Mouse (Mus musculus): Measurements from ENCODE around the gene Apom. TPM values are rescaled to one million over a fixed set of nuclear protein-coding genes. Genes with fewer than 3 reads are reported as not detected.
A peak's percentile ranks its signal among the peaks of the same experiment; 100 is the strongest.
"Not testable (repeated sequence)": the region's sequence is repeated elsewhere in the genome, so short reads cannot be mapped to it uniquely, and the experiment has no call there.

The Apom gene
- polyA plus RNA-seq, 1 experiment, result 0.18 TPM

DNA sequence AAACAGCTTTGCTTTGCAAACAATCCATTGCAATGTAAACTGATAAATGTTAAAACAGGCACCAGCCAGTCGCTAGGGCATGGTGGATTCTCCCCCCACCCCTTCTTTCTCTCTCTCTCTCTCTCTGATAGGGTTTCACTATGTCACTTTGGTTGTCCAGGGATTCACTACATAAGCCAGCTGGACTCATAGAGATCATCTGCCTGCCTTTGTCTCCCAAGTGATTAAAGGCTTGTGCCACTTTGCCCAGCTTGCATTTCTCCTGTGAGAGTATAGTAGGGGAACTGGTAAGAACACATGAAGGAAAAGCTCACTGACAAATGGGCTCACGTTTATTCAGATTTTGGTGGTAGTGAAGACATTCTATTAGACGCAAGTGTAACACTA, 317 bp upstream of the Apom start:
- Histone ChIP-seq H3K4me3 (ENCODE audit: extremely low read depth, insufficient read depth, insufficient read length) (no peak overlapping the region), H3K4me1 (ENCODE audit: control insufficient read depth, insufficient read depth, insufficient read length) (peaks cover 8% of the 10 kb centered on the region; the same call in 1 of the 2 replicates), H3K36me3 (ENCODE audit: control insufficient read depth, insufficient read depth, low read length) (peaks cover 2% of the 10 kb centered on the region; the same call in 1 of the 2 replicates), H3K27me3 (ENCODE audit: control insufficient read depth, insufficient read depth, low read length) (no peaks in the 10 kb centered on the region), H3K27ac (ENCODE audit: insufficient read depth, low read length) (no peak overlapping the region)
- DNase-seq (ENCODE audit: low read depth in 1 of 2, low spot score in 2 of 2), result no peak
- TF ChIP-seq POLR2A (IDR thresholded peaks at IDR 0.05; ENCODE audit: low read depth, low read length) (no peak), CTCF (IDR thresholded peaks at IDR 0.05; ENCODE audit: extremely low read depth, insufficient read depth, insufficient read length, insufficient replicate concordance) (no peak)
- 91% methylated on average over 3 of the region's 3 CpGs for WGBS

DNA sequence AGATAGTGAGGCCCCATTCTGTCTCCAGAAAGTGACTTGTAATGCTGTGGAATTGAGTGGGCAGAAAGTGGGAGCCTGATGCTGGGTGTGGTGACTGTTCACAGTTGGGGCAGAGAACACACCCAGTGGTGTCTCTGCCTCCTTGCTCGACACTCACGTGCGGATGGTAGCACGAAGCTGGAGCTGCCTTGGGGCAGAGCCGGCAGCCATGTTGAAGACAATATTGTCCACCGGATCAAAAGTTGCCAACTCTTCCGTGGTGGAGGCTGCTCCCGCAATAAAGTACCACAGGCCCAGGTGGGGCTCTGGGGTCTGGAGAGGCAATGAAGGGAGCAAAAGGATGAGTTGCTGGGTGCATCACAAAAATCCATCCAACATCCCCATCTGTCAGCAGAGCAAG, 812 bp downstream of the Apom start:
- Histone ChIP-seq H3K4me3 (ENCODE audit: extremely low read depth, insufficient read depth, insufficient read length) (no peak overlapping the region), H3K36me3 (ENCODE audit: control insufficient read depth, insufficient read depth, low read length) (peaks cover 2% of the 10 kb centered on the region; the same call in 1 of the 2 replicates), H3K27me3 (ENCODE audit: control insufficient read depth, insufficient read depth, low read length) (no peaks in the 10 kb centered on the region), H3K27ac (ENCODE audit: insufficient read depth, low read length) (no peak overlapping the region), H3K4me1 (ENCODE audit: control insufficient read depth, insufficient read depth, insufficient read length) (peaks cover 7% of the 10 kb centered on the region; the same call in 1 of the 2 replicates)
- TF ChIP-seq CTCF (IDR thresholded peaks at IDR 0.05; ENCODE audit: extremely low read depth, insufficient read depth, insufficient read length, insufficient replicate concordance) (no peak), POLR2A (IDR thresholded peaks at IDR 0.05; ENCODE audit: low read depth, low read length) (no peak)
- 90% methylated on average over 8 of the region's 8 CpGs for WGBS
- DNase-seq (ENCODE audit: low read depth in 1 of 2, low spot score in 2 of 2), result no peak

DNA sequence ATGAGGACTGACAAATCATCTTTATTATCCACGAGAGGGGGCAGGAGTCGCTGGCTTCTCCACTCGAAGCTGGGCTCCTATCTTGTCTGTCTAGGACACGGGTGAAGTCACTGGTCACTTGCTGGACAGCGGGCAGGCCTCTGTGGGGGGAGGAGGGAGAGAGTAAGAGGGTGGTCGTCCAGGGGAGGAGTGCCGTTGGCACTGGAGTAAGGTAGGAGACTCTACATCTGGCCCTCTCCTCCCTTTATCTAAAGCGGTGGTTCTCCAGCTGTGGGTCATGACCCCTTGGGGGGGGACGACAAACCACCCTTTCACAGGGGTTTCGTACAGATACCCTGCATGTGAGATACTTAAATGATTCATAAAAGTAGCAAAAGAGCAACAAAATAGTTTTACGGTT, 2.9 kb downstream of the Apom start:
- TF ChIP-seq CTCF (IDR thresholded peaks at IDR 0.05; ENCODE audit: extremely low read depth, insufficient read depth, insufficient read length, insufficient replicate concordance) (no peak), POLR2A (IDR thresholded peaks at IDR 0.05; ENCODE audit: low read depth, low read length) (no peak)

DNA sequence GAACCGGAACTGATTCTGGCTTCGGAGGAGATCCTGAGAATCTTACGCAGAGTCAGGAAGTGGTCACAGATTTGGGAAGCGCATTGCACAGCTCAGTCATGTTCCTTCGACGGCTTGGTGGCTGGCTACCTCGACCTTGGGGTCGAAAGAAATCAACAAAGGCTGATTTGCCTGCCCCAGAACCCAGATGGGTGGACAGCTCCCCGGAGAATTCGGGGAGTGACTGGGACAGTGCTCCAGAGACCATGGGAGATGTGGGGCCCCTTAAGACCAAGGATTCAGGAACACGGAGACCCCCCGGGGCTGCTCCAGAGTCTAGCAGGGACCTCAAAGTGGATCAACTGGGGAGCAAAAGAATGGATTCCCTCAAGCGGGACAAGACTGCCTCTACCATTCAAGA, 4.8 kb downstream of the Apom start:
- WGBS, result 37% methylated on average over 13 of the region's 13 CpGs
- Histone ChIP-seq H3K36me3 (ENCODE audit: control insufficient read depth, insufficient read depth, low read length) (peaks cover 8% of the 10 kb centered on the region; the same call in 1 of the 2 replicates), H3K27ac (ENCODE audit: insufficient read depth, low read length) (peak overlapping the region; percentile 74), H3K27me3 (ENCODE audit: control insufficient read depth, insufficient read depth, low read length) (no peaks in the 10 kb centered on the region), H3K4me3 (ENCODE audit: extremely low read depth, insufficient read depth, insufficient read length) (peak overlapping the region; percentile 81), H3K4me1 (ENCODE audit: control insufficient read depth, insufficient read depth, insufficient read length) (peaks cover 11% of the 10 kb centered on the region)
- no peak for DNase-seq (ENCODE audit: low read depth in 1 of 2, low spot score in 2 of 2)
- no peak for TF ChIP-seq CTCF (IDR thresholded peaks at IDR 0.05; ENCODE audit: extremely low read depth, insufficient read depth, insufficient read length, insufficient replicate concordance)
- TF ChIP-seq POLR2A (IDR thresholded peaks at IDR 0.05; ENCODE audit: low read depth, low read length), result no peak

More for the DNA sequence above, 2.9 kb downstream of the Apom start:
- Histone ChIP-seq H3K36me3 (ENCODE audit: control insufficient read depth, insufficient read depth, low read length) (peaks cover 4% of the 10 kb centered on the region; the same call in 1 of the 2 replicates), H3K4me3 (ENCODE audit: extremely low read depth, insufficient read depth, insufficient read length) (no peak overlapping the region), H3K4me1 (ENCODE audit: control insufficient read depth, insufficient read depth, insufficient read length) (peaks cover 11% of the 10 kb centered on the region), H3K27ac (ENCODE audit: insufficient read depth, low read length) (no peak overlapping the region), H3K27me3 (ENCODE audit: control insufficient read depth, insufficient read depth, low read length) (no peaks in the 10 kb centered on the region)
- no peak for DNase-seq (ENCODE audit: low read depth in 1 of 2, low spot score in 2 of 2)
- 86% methylated on average over 11 of the region's 11 CpGs for WGBS

DNA sequence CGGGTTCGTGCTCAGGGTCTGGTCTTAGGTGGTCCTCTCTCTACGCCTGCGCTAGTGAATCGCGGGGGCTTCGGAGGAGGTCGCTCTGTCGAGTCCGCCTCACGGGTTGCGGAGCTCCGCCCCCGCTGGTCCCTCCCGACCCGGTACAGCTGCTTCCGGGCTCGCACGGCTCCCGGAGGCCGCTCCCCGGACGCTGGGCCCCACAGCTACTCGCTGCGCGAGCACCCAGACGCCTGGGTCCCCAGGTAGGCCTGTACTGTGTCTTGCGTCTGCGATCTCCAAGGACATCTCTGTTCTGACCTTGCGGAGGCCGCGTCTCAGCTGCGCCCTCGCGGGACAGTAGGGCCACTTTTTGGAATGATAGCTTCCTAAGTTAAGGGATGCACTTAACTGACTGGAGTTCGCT, 5.6 kb downstream of the Apom start, which contains the start of gene D17H6S53E:
D17H6S53E (plus strand) TSS at position 168 of the 406 bp plus-strand sequence.
- H3K36me3 ChIP-seq (ENCODE audit: control insufficient read depth, insufficient read depth, low read length), result peaks cover 8% of the 10 kb centered on the region; the same call in 1 of the 2 replicates
- H3K4me1 ChIP-seq (ENCODE audit: control insufficient read depth, insufficient read depth, insufficient read length), result peaks cover 11% of the 10 kb centered on the region
- WGBS, result under 1% methylated on average over 36 of the region's 36 CpGs

DNA sequence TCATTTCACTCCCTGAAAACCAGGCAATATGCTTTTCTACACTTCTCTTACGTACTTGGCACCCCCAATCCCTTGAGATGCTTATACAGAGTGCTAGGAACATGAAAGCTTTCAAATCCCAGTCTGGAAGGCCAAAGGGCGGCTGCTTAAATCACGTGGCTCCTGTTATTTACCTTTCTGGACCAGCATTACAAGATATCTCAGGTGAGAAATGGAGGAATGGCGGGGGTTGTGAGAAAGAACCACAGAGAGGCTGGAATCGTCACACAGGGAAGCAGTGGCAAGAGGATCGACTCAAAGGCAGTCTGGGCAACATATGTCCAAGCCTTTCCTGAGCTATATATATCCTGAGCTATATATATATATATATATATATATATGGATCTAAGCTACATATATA, 6.3 kb downstream of the Apom start:
- peaks cover 11% of the 10 kb centered on the region for H3K4me1 ChIP-seq (ENCODE audit: control insufficient read depth, insufficient read depth, insufficient read length)
- peaks cover 8% of the 10 kb centered on the region; the same call in 1 of the 2 replicates for H3K36me3 ChIP-seq (ENCODE audit: control insufficient read depth, insufficient read depth, low read length)
- no peaks in the 10 kb centered on the region for H3K27me3 ChIP-seq (ENCODE audit: control insufficient read depth, insufficient read depth, low read length)
- no peak overlapping the region for H3K27ac ChIP-seq (ENCODE audit: insufficient read depth, low read length)
- DNase-seq (ENCODE audit: low read depth in 1 of 2, low spot score in 2 of 2), result no peak
- WGBS, result 52% methylated on average over 6 of the region's 6 CpGs
- TF ChIP-seq POLR2A (IDR thresholded peaks at IDR 0.05; ENCODE audit: low read depth, low read length) (no peak), CTCF (IDR thresholded peaks at IDR 0.05; ENCODE audit: extremely low read depth, insufficient read depth, insufficient read length, insufficient replicate concordance) (no peak)
- peak overlapping the region; percentile 81; the same call in 1 of the 2 replicates for H3K4me3 ChIP-seq (ENCODE audit: extremely low read depth, insufficient read depth, insufficient read length)

More for the DNA sequence above, 5.6 kb downstream of the Apom start, which contains the start of gene D17H6S53E:
- peak in 1 of 2 experiments; percentile 76 for DNase-seq (ENCODE audit: low read depth in 1 of 2, low spot score in 2 of 2)
- Histone ChIP-seq H3K4me3 (ENCODE audit: extremely low read depth, insufficient read depth, insufficient read length) (peak within 1 kb of the TSS; percentile 81), H3K27ac (ENCODE audit: insufficient read depth, low read length) (peak within 1 kb of the TSS; percentile 74), H3K27me3 (ENCODE audit: control insufficient read depth, insufficient read depth, low read length) (no peaks in the 10 kb centered on the region)
- TF ChIP-seq CTCF (IDR thresholded peaks at IDR 0.05; ENCODE audit: extremely low read depth, insufficient read depth, insufficient read length, insufficient replicate concordance), result no peak
- TF ChIP-seq POLR2A (IDR thresholded peaks at IDR 0.05; ENCODE audit: low read depth, low read length), result peak; percentile 81

DNA sequence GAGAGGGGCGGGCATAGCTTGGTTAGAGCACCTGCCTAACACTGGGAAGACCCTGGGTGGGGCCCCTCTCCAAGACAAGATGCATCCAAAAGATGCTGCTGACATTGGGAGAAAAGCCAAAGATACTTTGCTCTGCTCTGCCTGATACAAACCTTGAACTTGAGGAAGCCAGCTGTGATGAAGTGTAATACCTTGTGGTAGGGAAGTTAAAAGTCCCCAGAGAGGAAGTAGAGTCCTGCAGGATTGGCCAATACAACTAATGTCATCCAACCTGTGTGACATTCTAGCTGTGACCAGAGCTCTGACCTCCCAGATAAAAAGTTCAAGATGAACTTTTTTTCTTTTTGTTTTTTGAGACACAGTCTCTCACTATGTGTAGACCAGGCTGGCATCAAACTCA, 6.8 kb downstream of the Apom start:
- Histone ChIP-seq H3K4me3 (ENCODE audit: extremely low read depth, insufficient read depth, insufficient read length) (no peak overlapping the region), H3K4me1 (ENCODE audit: control insufficient read depth, insufficient read depth, insufficient read length) (peaks cover 15% of the 10 kb centered on the region), H3K36me3 (ENCODE audit: control insufficient read depth, insufficient read depth, low read length) (peaks cover 8% of the 10 kb centered on the region; the same call in 1 of the 2 replicates), H3K27me3 (ENCODE audit: control insufficient read depth, insufficient read depth, low read length) (no peaks in the 10 kb centered on the region), H3K27ac (ENCODE audit: insufficient read depth, low read length) (no peak overlapping the region)
- TF ChIP-seq POLR2A (IDR thresholded peaks at IDR 0.05; ENCODE audit: low read depth, low read length) (no peak), CTCF (IDR thresholded peaks at IDR 0.05; ENCODE audit: extremely low read depth, insufficient read depth, insufficient read length, insufficient replicate concordance) (no peak)
- no peak for DNase-seq (ENCODE audit: low read depth in 1 of 2, low spot score in 2 of 2)
- WGBS, result 93% methylated on average over 1 of the region's 1 CpGs

DNA sequence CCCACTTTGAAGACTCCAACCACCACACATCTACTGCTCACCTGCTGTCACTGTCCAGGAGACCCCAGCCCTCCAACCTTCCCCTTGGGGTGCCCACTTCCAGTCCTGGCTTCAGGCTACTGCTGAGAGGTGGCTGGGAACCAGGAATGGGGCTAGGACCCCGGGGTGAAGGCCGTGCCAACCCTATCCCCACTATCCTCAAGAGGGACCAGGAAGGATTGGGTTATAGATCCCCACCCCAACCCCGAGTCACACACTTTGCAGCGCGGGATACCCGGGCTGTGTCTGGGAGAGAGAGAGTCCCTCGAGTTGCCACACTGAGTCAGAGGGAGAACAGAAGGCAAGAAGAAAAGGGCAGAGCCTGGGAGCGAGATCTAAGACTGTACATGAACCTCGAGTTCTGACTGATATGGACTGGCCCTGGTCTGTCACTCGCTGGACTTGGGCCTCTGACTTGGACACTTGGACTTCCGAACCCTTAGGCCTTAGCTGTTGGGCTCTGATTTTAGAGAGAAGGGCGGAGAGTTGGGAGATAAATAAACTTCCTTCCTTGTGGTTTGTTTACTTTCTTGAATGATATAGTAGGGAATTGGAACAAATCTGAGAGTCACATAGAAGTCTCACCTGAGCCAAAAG, 7.5 kb downstream of the Apom start:
- not testable (repeated sequence) for H3K4me3 ChIP-seq (ENCODE audit: extremely low read depth, insufficient read depth, insufficient read length); H3K36me3 ChIP-seq (ENCODE audit: control insufficient read depth, insufficient read depth, low read length); H3K27me3 ChIP-seq (ENCODE audit: control insufficient read depth, insufficient read depth, low read length); DNase-seq (ENCODE audit: low read depth in 1 of 2, low spot score in 2 of 2); H3K27ac ChIP-seq (ENCODE audit: insufficient read depth, low read length)
- peaks cover 15% of the 10 kb centered on the region for H3K4me1 ChIP-seq (ENCODE audit: control insufficient read depth, insufficient read depth, insufficient read length)
- WGBS, result 95% methylated on average over 12 of the region's 12 CpGs

DNA sequence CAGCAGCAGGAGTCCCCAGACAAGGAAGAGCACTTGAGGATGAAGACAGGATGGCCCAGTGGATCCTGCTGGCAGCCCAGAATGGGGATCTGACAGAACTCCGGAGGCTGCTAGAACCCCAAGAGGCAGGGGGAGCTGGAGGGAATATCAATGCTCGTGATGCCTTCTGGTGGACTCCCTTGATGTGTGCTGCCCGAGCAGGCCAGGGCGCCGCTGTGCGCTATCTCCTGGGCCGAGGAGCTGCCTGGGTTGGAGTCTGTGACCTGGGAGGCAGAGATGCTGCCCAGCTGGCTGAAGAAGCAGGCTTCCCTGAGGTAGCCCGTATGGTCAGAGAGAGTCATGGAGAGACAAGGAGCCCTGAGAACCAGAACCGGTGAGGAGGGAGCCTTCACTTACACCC, 8.6 kb downstream of the Apom start:
- Histone ChIP-seq H3K36me3 (ENCODE audit: control insufficient read depth, insufficient read depth, low read length) (peaks cover 11% of the 10 kb centered on the region; the same call in 1 of the 2 replicates), H3K4me1 (ENCODE audit: control insufficient read depth, insufficient read depth, insufficient read length) (peaks cover 15% of the 10 kb centered on the region)
- DNase-seq (ENCODE audit: low read depth in 1 of 2, low spot score in 2 of 2); H3K4me3 ChIP-seq (ENCODE audit: extremely low read depth, insufficient read depth, insufficient read length); H3K27ac ChIP-seq (ENCODE audit: insufficient read depth, low read length); H3K27me3 ChIP-seq (ENCODE audit: control insufficient read depth, insufficient read depth, low read length): not testable (repeated sequence)
- WGBS, result 94% methylated on average over 9 of the region's 9 CpGs

Measured in spleen, adult 2 months (tissue).